Comparison of ENCODE assay signal across 10 mouse cellular contexts in the genomic region with DNA sequence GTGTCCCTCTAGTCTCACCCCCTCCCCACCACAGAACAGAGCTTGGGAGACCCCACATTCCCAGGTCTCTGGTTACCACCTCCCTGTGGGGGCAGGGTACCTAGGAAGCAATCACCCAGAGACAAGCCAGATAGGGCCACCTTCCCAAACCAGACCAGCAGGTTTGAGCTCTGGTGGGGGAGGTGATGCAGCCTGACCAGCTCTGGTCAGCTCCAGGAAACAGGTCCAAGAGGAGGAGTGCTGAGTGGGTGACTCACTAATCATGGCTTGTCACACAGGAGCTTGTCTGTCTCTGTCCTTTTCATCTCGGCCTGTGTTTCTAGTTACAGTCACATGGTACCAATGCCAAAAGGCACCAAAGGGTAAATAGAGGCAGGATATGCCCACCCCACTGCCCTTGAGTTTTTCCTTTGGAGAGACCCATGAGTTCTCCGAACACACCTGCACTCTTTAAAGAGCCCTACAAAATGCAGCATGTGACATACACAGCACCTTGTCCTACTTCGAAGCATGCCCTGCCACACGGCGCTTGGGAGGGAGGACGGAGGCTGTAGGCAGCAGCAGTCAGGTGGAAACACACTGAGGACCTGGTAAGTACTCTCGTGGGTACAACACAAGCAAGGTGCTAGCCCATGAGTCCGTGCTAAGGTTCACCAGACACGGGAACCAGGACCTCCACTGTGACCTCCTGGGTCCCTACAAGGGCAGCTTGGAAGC. TPM values are rescaled to one million over a fixed set of nuclear protein-coding genes. Genes with fewer than 3 reads are reported as not detected.
DNase-seq lines count a peak whose midpoint lies in the region; ATAC-seq lines count a peak whose summit lies in the region.
"Had no signal": no experiment of that assay in that cellular context is flagged by ENCODE, and none has a peak within 500 bp of the region (broad histone marks: within the 10 kb centered on the region; RNA-seq: fewer than 3 reads in every experiment).

No protein-coding gene starts in this region.

- no peak overlapping the region for H3K4me2 ChIP-seq in heart, embryonic 14.5 days (ENCODE audit: low read length)
- peak overlapping the region; percentile 39; the same call in 1 of the 2 replicates for H3K4me2 ChIP-seq in kidney, embryonic 15.5 days

- ATAC-seq in heart, embryonic 14.5 days (ENCODE audit: insufficient number of reproducible peaks, insufficient read depth, low FRiP score, low read depth) = no peak
- ATAC-seq in kidney, embryonic 15.5 days (replicated peaks; ENCODE audit: low FRiP score) = peak; percentile 78
- ATAC-seq: forebrain, embryonic 14.5 days had no signal

- DNase-seq in heart, postnatal 14 days = no peak
- peak; percentile 61 for DNase-seq in brain, adult 2 months (ENCODE audit: low read depth, low spot score)
- DNase-seq in lung, postnatal 4 days = peak; percentile 77 to 88
- DNase-seq in spleen, postnatal 14 days (ENCODE audit: low spot score in 2 of 2) = no peak
- DNase-seq in right cerebral cortex, adult 2 months (ENCODE audit: low spot score in 2 of 2) = no peak
- DNase-seq in layer of hippocampus, adult 9-11 months = no peak

- H3K27ac ChIP-seq in heart, embryonic 14.5 days (replicated peaks in 1 of 2; ENCODE audit: control insufficient read depth in 1 of 2, insufficient read depth in 1 of 2, low read depth in 2 of 2, low read length in 2 of 2) = peak overlapping the region; percentile 34 to 69
- H3K27ac ChIP-seq in kidney, embryonic 15.5 days = peak overlapping the region; percentile 91

- H3K9me3 ChIP-seq in heart, embryonic 14.5 days (ENCODE audit: control insufficient read depth, low read length) = no peaks in the 10 kb centered on the region
- no peaks in the 10 kb centered on the region for H3K9me3 ChIP-seq in kidney, embryonic 15.5 days (replicated peaks)

- no peaks in the 10 kb centered on the region for H3K27me3 ChIP-seq in heart, embryonic 14.5 days (ENCODE audit: control insufficient read depth, insufficient read depth, low read length)
- no peaks in the 10 kb centered on the region for H3K27me3 ChIP-seq in kidney, embryonic 15.5 days

- 64% methylated on average over 9 of the region's 9 CpGs for WGBS in heart, embryonic 14.5 days
- 54% methylated on average over 9 of the region's 9 CpGs for WGBS in kidney, embryonic 15.5 days

- H3K9ac ChIP-seq in heart, embryonic 14.5 days (ENCODE audit: low read length) = peak overlapping the region; percentile 44
- H3K9ac ChIP-seq in kidney, embryonic 15.5 days = peak overlapping the region; percentile 21

- intact Hi-C loops in heart, postnatal 14 days (cut with DNase I) = no loop called here

- H3K4me1 ChIP-seq in heart, embryonic 14.5 days (ENCODE audit: control insufficient read depth in 2 of 2, insufficient read depth in 2 of 2, low read length in 2 of 2) = peaks cover 39 to 51% of the 10 kb centered on the region in 2 experiments
- H3K4me1 ChIP-seq in kidney, embryonic 15.5 days = peaks cover 86% of the 10 kb centered on the region

- no peak overlapping the region for H3K4me3 ChIP-seq in heart, embryonic 14.5 days (ENCODE audit: control insufficient read depth in 1 of 2, insufficient read depth in 1 of 2, low read depth in 1 of 2, low read length in 2 of 2)
- H3K4me3 ChIP-seq in kidney, embryonic 15.5 days (replicated peaks) = no peak overlapping the region

- H3K36me3 ChIP-seq in heart, embryonic 14.5 days (ENCODE audit: control insufficient read depth, insufficient read depth, low read length) = no peaks in the 10 kb centered on the region
- H3K36me3 ChIP-seq in kidney, embryonic 15.5 days = 0 out of 2 replicates have a peak, but pooled peaks cover 9% of the 10 kb centered on the region

RNA-seq across cellular contexts. Expression of a gene that starts 20.0 kb away (rescaled TPM):
- polyA plus RNA-seq in heart, embryonic 14.5 days (2014; fragmentation: Nextera tagmentation; extraction: Ambion mirVana) = 23.5 and 25.2 TPM in 2 replicates
- 10 to 100 TPM; 32.1 to 32.4 TPM for total RNA-seq in heart, postnatal 14 days (2021)
- polyA plus RNA-seq in kidney, embryonic 15.5 days (2015; fragmentation: Nextera tagmentation; extraction: Ambion mirVana) = 28.8 and 33.6 TPM in 2 replicates

RNA-seq across cellular contexts. Expression of a gene that starts 20.0 kb away (rescaled TPM):
- polyA plus RNA-seq in heart, embryonic 14.5 days (2014; fragmentation: Nextera tagmentation; extraction: Ambion mirVana) = 21.1 and 22.1 TPM in 2 replicates
- total RNA-seq in heart, postnatal 14 days (2021) = 1 to 10 TPM; 8.5 to 9.9 TPM
- 63.9 and 72.1 TPM in 2 replicates for polyA plus RNA-seq in kidney, embryonic 15.5 days (2015; fragmentation: Nextera tagmentation; extraction: Ambion mirVana)

RNA-seq across cellular contexts. Expression of a gene that starts 30.9 kb away (rescaled TPM):
- polyA plus RNA-seq in heart, embryonic 14.5 days (2014; fragmentation: Nextera tagmentation; extraction: Ambion mirVana) = not detected in 2 replicates
- total RNA-seq in heart, postnatal 14 days (2021) = not detected
- polyA plus RNA-seq in kidney, embryonic 15.5 days (2015; fragmentation: Nextera tagmentation; extraction: Ambion mirVana) = 0.14 TPM in 1 of 2 replicates, not detected in the other
- polyA plus RNA-seq: forebrain, embryonic 14.5 days; liver, embryonic 14.5 days had no signal

RNA-seq across cellular contexts. Expression of a gene that starts 37.3 kb away (rescaled TPM):
- not detected in 2 replicates for polyA plus RNA-seq in heart, embryonic 14.5 days (2014; fragmentation: Nextera tagmentation; extraction: Ambion mirVana)
- not detected for total RNA-seq in heart, postnatal 14 days (2021)
- polyA plus RNA-seq in kidney, embryonic 15.5 days (2015; fragmentation: Nextera tagmentation; extraction: Ambion mirVana) = not detected in 2 replicates
- polyA plus RNA-seq: forebrain, embryonic 14.5 days; liver, embryonic 14.5 days had no signal

RNA-seq across cellular contexts. Expression of a gene that starts 53.1 kb away (rescaled TPM):
- not detected in 2 replicates for polyA plus RNA-seq in heart, embryonic 14.5 days (2014; fragmentation: Nextera tagmentation; extraction: Ambion mirVana)
- not detected for total RNA-seq in heart, postnatal 14 days (2021)
- not detected in 2 replicates for polyA plus RNA-seq in kidney, embryonic 15.5 days (2015; fragmentation: Nextera tagmentation; extraction: Ambion mirVana)
- polyA plus RNA-seq: forebrain, embryonic 14.5 days; liver, embryonic 14.5 days had no signal

Comparison
In these comparisons a context has a peak if more than half of its experiments do, and no peak if none do; other contexts are left out.
1. DNase-seq: peak in brain, adult 2 months (single experiment) and lung, postnatal 4 days (2 of 2); none in heart, postnatal 14 days (0 of 2), spleen, postnatal 14 days (0 of 2), right cerebral cortex, adult 2 months (0 of 2) and layer of hippocampus, adult 9-11 months (single experiment).